Mouse (Mus musculus) E14TG2a.4 (cell line): Measurements from ENCODE around the gene 1810013L24Rik.

ENCODE experiments used
- CTCF ChIP-seq: conservative IDR thresholded peaks from 2 replicates; pipeline ENCODE4 v1.5.1; 2014; ENCODE audit warnings: low read length
- POU5F1 ChIP-seq: IDR thresholded peaks from 2 replicates; pipeline ENCODE4 v1.6.1; 2014; ENCODE audit warnings: low read length, borderline replicate concordance

GRCm38 (mm10) chr16:8849929-8850328 lies 20.0 kb downstream of the 1810013L24Rik start:
- TF ChIP-seq CTCF (no peak), POU5F1 (no peak)
